Mouse (Mus musculus) ovary, adult 18-20 months (tissue): ENCODE results near the gene Zzz3.

ENCODE experiments used
- DNase-seq: peaks from one replicate; pipeline ENCODE4 v3.0.0; 2022; ENCODE audit warnings: low spot score, mixed read lengths

Gene Zzz3

DNA sequence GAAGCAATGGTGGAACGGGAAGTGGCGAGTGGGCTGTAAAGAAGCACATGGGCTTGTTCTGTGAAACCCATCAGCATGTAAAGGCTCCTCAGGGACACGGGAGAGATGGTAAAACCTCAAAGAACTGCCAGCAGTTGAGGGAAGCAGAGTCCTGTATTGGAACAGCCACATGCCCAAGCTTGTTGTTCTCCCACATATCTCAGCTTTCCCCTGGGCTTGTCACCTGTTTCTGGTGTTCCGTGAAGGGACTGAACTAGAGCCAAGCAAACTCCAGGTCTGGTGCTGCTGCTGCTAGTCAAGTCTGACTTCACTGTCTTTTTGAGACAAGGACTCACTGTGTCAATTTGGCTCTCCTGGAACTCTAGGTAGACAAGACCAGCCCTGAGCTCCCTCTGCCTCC, 72.0 kb downstream of the Zzz3 start:
- no peak for DNase-seq

DNA sequence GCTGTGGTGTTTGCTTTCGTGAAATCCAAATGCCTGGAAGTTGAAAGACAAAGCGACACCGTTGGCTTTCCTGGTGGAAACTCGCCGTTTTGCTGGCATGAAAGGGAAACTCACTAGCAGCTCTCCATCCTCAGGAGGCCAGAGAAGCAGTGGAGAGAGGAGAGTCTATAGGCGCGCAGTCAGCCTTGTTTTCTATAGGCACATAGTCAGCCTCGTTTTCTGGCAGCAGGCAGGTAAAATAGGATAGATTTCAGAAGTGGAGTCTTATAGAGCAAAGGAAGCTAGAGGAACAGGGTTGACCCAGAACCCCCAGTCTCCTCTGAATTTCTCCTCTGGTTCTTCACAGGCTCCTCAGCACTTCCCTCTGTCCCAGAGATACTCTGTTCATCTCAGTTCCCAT, 72.8 kb downstream of the Zzz3 start:
- no peak for DNase-seq

DNA sequence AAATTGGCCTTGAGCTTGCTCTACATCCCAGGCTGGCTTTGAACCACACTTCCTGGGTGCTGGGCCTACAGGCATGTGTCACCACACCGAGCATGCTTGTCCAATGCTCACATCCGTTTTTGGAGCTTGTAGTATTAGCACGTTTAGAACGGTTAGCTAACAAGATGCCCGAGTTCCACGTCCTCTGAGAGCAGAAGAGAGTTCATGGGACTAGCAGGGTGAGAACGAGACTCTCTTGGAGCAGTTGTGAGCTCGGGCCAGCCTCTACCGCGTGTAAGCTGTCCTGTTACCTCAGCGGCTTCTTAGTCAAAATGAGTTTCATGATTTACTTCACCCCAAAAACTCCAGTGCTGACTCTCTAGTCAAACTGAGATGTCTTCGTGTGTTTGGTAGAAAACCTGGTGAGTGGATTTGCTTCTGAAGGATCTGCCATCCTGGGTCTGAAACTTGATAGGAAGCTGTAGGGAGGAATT, 73.3 kb downstream of the Zzz3 start:
- DNase-seq, result no peak

DNA sequence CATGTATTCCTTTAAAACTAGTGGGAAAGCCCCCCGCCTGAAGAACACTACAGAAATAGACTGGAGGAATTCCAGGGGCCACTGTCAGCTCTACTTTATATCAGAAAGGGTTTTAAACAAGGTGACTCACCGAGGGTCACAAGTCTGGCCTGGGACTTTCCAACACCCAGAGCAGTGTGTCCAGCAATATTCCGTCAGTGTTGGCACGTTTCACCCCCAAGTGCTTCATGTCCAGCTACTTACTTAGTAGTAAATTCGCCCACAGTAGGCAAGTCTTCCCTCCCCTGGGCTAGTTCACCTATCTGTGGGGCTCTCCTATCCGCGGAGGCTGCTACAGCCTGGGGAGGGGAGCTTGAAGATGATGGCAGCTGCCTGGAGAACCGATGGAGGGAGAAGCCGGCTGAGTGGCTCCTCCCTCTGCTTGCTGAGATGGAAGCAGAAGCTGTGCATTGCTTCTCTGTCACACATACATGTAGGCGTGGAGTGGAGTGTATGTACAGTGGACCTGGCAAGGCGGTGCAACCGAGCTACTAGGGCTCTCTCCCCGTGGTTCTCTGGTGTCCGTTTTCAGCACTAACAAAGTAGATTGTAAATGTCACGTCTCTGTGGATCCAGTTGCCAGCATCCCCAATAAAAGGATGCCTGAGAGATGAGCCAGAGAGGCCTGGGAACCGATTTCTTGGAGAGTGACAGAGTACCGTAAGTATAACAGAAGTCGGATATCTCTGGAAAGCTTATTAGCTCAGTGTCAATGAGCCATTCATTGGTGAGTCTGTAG, 74.3 kb downstream of the Zzz3 start:
- no peak for DNase-seq

DNA sequence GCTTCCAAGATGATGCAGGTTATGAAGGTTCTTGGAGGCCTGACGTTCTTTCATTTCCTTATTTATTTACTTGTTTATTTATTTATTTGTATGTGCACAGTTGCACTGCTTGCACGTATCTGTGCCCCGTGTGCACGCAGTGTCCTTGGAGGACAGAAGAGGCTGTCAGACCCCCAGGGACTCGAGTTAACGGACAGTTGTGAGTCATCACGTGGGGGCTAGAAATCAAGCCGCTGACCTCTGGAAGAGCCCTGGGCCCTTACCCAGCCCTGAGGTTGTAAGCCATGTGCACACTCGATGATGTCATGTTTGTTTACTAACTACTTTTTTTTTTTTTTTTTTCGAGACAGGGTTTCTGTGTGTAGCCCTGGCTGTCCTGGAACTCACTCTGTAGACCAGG, 75.1 kb downstream of the Zzz3 start:
- DNase-seq, result no peak

DNA sequence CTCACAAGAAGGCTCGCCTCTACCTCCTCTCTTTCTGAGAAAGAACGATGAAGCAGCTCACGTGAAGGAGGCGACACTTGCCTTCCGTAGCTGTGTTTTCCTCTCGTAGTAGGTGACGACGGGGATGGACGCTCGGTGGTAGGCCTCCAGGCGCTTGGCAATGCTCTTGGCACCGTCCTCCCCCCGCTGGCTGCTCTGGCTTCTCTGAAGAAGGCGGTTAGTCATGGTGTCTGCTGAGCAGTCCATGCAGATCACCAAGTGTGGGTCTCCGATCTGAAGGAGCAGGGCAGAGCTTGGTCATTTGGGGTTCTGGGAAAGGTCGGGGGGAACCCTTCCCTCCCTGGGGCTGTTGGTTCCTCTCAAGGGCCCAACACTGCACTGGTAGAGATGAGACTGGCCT, 77.4 kb downstream of the Zzz3 start:
- DNase-seq, result no peak

DNA sequence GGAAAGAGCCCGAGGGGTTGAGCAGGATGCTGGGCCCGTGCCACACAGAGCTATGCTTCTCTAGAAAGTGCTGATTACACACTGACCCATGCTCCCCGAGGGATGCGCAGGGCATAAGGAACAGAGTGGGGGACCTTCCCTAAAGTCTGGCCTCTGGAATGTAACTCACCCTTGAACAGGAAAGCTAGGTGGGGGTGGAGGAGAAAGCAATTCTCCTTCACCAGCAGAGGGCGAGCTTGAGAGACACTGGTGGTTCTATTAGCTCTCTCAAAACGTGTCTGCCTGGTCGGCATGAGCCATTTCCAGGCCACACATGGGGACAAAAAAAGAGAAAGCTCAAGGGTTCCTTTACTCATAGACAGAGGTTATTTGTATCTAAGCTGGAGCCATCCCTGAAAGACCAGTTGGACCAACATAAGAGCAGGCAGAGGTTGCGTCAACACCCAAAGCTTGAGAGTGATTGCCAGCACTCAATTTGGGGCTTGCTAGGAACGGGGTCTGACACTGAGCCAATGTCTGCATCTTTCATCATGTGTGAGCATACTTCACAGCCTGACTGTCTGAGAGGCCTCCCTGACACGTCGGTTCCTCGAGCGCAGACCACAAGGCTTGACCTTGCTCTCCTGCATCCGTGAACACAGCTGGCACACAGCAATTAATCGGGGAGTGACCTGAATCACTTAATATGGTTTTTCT, 79.5 kb downstream of the Zzz3 start:
- DNase-seq, result peak; percentile 17

DNA sequence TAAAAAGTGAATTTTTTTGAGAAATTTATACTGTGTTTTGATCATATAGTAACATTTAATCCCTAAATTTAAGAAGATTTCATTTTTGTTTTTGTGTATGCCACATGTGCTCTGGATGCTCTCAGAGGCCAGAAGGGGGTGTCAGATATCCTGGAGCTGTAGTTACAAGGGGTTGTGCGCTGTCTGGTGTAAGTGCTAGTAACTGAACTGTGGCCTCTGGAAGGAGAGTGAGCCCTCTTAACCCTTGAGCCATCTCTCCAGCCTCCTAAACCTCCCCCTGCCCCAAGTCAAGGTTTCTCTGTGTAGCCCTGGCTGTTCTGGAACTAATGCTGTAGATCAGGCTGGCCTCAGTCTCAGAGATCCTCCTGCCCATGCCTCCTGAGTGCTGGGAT, 80.0 kb downstream of the Zzz3 start:
- no peak for DNase-seq

DNA sequence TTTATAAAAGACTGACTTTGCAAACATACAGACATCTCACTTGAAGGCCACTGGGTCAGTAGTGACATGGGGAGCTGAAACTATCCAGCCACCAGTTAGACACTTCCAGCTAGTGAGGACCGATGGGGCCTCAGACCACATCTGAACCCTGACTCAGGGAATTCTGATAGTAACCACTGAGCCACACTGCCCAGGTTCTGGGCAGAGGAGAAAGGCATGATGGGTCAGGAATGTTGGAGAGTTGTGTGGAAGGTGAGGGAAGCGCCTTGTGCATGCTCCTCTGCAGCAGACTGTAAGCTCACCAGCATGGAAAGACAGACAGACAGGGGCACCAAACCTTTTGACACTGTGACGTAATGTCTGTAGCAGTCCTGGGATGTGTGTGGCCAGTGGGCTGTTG, 80.6 kb downstream of the Zzz3 start:
- no peak for DNase-seq

DNA sequence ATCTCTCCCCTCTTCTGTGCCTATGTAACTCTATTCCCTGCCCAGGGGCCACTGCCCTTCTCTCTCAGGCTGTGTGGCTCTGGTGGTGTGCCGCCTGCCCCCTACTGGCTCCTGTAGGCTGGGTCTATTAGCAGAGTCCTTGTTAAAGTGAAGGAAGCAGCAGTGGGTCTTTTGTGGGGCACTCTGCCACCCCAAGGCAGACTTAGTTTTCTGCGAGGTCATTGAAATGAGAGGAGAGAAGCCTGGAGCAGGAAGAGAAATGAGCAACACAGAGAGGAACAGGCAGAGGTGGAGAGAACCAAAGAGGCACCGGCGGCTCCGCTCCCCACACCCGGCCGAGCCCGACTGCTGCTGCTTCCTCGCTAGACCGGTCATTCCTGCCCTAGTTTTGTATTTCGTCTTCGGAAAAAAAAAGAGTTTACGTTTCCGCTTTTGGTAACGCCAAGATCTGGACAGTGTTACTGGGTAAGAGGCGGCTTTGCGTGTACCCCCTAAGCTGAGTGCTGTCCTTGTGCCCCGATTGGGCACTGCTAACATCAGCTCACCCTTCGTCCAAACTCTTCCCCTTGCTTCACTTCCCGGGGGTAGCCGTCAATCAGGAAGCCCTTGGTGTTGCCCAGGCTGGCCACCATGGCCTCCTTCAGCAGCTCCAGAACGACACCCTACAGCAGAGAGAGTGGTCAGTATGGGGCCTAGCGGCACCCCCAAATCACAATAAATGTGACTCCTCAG, 82.7 kb downstream of the Zzz3 start:
- peak; percentile 40 for DNase-seq

DNA sequence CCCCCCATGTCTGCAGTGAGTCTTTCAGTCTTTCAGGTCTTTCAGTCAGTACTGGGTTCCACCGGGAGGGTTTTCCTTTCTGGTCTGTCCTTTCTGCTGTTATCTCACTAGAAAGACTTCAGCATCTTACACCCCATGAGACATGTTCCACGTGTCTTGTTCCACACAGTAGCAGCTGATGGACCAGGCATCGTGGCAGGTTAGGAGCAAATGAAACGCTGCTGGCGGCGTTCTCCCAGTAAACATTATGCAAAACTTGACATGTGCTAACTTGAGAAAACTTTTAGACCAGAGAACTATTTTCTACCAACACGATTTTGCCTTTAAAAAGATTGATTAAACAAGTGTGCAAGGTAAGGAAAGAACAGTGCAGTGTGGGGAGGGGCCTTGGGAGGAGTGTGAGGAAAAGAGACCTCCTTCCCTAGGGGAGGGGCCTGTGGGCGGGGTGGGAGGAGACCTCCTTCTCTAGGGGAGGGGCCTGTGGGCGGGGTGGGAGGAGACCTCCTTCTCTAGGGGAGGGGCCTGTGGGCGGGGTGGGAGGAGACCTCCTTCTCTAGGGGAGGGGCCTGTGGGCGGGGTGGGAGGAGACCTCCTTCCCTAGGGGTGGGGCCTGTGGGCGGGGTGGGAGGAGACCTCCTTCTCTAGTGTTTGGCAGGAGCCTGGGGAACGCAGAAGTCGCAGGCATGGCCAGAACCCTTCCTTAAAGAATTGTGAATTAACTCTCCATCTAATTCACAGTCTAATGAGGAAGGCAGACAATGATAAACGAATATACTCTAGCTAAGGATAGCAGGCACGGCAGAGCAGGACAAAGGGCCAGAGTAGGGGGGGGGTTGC, 83.5 kb downstream of the Zzz3 start:
- DNase-seq, result peak; percentile 29

DNA sequence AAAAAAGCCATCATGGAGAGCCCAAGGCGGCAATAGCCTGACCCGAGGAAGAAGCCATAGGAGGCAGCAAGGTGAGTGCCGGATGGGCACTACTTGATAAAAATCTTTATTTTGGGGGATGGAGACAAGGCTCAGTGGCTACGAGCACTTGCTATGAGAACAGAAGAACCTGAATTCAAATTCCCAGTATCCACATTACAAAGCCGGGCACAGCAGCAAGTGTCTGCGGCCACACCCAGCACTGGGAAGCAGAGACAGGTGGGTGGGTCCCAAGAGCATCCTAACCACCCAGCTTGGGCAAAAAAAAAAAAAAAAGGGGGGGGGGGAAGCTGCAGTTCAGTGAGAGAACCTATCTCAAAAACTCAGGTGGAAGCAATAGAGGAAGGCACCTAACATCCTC, 85.1 kb downstream of the Zzz3 start:
- DNase-seq, result no peak

DNA sequence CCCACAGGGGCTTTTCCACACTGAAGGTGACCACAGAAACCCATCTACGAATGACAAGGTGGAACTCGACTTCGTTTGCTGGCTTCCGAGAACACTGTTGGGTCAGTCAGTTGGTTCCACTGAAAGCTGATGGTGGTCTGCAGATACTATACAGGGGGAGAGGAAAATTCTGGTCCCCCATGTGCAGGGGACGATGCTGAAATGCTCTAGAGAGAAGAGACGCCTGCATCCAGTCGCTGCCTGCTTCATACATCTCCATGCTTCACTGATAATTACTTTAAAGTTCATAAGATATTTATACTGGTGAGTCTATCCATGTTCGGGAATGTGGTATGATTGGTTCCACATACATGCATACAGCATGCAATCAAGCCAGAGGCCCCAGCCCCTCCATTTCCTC, 86.9 kb downstream of the Zzz3 start:
- DNase-seq, result no peak

DNA sequence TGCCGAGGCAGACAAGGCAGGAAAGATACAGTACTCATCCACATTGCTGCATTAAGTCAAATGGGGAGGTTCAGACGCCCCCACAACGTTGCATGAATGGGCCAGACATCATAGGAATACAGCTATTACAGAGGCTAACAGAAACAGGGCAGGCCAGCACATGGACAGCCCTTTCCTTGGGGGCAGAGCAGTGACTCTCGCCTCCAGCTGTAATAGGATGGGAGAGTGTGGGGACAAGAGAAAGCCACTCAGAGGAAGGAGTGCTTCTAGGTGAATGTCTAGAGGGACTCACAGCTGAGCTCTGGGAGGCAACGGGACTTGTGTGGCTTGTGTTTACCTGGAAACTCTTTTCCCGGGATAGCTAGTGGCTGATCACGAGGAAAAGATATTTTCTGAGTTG, 88.5 kb downstream of the Zzz3 start:
- no peak for DNase-seq

DNA sequence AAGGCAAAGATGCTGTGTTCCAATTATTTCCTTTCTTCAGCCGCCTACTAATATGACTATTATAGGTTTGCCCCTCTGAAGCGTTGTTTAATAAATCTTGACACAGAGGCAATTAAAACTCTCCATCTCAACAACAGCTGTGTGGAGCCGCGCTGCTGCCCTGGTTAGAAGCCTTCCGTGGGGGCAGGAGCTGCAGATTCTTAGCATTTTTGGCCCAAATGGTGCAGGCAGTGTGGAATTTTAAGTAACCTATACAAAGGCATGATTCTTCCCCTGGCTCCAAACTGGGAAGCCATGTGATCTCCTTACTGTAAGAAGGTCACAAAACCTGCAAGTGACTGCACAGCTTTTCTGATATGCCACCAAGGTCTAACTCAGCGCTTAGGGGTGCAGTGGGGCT, 88.9 kb downstream of the Zzz3 start:
- DNase-seq, result no peak

DNA sequence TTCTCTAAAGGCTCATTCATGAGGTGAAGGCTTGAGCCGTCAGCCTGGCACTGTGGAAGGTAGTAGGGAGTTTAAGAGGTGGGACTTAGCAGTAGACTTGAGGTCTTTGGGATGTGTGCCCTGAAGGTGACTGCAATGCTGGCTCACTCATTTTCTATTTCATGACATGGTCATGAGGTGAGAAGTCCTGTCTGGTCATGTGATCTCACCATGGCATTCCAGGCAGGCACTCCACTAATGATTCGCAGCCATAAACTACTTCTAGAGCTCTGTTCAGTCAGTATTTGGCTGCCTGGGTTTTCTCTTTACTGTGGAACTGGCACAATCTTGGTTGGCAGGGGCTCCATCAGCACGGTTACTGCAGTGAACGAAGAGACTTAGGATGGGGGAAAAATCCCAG, 93.7 kb downstream of the Zzz3 start:
- no peak for DNase-seq

DNA sequence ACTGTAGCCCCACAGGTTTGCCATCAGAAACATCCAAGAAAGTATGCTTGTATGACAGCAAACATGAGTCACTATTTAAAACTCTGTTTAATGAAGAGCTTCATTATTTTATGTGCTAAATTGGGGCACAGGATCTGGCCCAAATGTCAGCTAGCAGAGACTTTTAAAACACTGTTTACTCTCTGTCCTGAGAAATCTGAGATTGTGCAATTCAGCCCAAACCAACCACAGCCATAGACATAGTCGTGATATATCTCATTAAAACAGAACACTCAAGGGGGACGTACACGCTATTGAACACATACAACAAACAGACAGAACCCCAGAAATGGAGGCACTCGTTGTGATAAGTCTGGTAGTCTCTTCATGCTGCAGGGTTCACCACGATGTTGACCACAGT, 95.2 kb downstream of the Zzz3 start:
- DNase-seq, result no peak

DNA sequence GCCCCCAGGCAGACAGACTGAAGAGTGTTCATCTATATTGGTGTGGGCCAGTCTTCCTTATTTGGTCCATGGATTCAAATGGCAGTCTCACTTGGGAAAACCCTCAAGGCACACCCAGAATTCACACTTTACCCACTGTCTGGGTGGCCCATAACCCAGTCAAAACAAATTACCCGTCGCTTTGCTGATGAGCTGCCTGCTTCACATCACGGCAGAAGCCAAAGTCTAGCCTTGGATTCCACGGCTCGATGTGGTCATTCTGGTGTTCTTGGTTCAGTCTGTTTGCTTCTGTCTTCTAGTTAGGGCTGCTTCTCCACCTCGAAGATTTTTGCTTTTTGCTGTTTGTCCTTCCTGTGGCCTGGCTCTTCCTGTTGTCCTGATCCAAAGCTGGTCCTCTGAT, 97.0 kb downstream of the Zzz3 start:
- no peak for DNase-seq

DNA sequence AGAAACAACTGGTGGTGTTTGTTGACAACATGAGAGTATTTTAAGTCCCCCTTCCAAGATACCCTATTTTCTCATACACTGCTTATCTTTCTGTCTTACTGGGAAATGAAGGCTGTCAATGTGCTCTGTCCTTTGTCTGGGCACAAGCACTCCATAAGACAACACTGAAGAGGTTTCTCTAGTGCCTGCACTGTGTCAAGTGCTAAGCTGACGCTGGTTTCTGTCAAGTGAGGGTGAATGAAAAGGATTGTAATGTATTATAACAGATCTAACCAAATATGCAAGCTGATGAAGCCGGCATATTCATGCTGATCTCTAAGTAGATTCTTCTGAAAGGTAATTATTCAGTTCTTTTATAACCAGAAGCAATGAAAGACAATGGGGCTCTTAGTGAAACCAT, 98.5 kb downstream of the Zzz3 start:
- no peak for DNase-seq

DNA sequence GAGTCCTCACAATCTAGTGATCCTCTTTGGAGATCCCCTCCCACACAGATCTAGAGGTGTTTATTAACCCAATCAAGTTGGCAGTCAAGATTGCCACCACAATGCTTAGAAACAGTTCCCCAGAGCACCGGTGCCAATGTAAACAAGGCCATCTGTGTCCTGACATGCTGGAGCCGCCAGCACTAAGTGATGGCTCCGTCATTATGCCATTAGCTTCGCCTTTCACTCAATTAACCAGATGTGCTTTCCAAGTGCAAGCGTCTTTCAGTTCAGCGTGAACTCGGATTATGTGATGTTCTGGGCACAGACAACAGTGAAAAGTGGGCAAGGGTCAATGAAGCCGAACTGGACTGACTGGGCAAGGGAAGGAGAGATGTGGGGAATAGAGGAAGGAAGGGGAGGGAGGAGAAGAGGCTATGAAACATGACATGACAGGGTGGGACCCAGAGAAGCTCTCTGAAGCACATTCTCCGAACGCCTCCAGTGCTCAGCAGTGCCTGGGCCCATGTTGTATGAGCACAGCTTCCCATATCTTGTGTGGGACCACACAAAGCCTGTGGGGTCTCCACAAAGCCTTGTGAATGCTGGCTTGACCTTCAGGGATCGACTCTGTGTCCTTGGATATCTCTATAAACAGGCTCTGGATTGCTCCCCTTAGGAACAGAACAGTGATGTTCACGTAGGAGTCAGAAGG, 99.5 kb downstream of the Zzz3 start:
- DNase-seq, result no peak

DNA sequence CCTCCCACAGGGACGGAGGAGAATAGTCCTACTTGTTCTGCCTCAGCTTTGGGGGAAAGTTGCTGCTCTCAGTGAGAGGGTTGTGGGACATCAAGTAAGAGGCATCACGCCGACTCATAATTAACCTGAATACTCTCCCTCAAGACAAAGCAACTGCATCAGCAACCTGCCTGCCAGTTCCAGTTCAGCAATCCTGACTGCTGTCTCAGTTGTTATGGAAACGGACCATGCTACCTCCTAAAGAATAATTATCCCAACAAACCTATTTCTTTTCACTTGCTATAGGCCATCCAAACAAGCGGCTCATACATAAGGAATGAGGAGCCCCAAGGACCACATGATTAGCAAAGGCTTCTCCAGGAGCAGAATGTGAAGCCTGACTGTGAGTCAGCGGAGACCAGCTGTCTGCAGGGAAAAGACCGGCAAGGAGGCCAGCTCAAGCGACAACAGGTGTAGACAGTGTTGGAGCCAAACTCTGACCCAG, 100.2 kb downstream of the Zzz3 start:
- no peak for DNase-seq
